Mouse (Mus musculus): ENCODE results near the gene Brd4. TPM values are rescaled to one million over a fixed set of nuclear protein-coding genes. Genes with fewer than 3 reads are reported as not detected.
"Not testable (repeated sequence)": the region's sequence is repeated elsewhere in the genome, so short reads cannot be mapped to it uniquely, and the experiment has no call there.

The Brd4 gene
- polyA plus RNA-seq, 2 experiments = 15.0 to 26.4 TPM

DNA sequence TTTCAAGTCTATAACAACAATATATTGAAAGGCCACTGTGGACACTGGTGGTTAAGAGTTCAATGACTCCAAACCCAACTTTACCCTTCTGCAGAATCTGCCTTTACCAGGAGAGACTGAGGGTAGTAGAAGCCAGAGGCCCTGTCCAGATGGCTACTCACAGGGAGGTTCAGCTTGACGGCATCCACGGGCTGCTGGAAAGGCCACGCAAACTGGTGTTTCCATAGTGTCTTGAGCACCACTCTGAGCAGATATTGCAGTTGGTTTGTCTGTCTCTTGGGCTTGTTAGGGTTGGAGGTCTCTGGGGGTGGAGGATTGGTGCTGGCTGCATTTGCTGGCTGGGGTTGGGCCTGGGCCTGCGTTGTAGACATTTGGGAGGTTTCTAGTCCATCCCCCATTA is 55.3 kb downstream of the Brd4 start:
- TF ChIP-seq EP300 (IDR thresholded peaks at IDR 0.05; ENCODE audit: low read depth) (no peak), CTCF (IDR thresholded peaks at IDR 0.05; ENCODE audit: low read depth) (no peak)
- ATAC-seq (ENCODE audit: insufficient read depth) = no peak

DNA sequence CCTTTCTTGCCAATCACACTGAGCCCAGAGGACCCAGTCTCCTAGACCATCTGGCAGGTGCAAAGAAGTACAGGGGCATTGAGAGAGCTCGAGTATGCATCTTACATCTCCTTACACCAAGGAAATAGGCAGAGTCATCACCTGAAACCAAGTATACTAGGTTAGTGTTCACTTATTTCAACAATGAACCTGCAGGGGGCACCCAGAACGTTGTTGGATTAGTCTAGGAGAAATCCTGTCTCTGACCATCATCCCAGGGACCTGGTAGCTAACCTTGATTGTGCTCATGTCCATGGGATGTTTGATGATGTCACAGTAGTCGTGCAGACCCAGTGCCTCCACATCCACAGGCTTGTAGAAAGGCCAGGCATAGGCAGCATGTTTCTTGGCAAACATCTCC is 63.6 kb downstream of the Brd4 start:
- no peaks in the 10 kb centered on the region for H3K27me3 ChIP-seq (ENCODE audit: control insufficient read depth, insufficient read depth, low read length)
- H3K9me3 ChIP-seq (ENCODE audit: control insufficient read depth, low read length) = no peaks in the 10 kb centered on the region
- peaks cover 70% of the 10 kb centered on the region for H3K36me3 ChIP-seq (replicated peaks; ENCODE audit: control insufficient read depth, insufficient read depth, low read depth)
- no peaks in the 10 kb centered on the region for H3K4me1 ChIP-seq (replicated peaks; ENCODE audit: control insufficient read depth in 2 of 2, insufficient read depth in 2 of 2, low read length in 1 of 2)
- DNase-seq (ENCODE audit: low read depth in 3 of 3, low spot score in 3 of 3) = no peak
- 65% methylated on average over 3 of the region's 3 CpGs for whole genome bisulfite sequencing (ENCODE audit: insufficient replicate concordance)
- H3K27ac ChIP-seq = no peak overlapping the region
- no peak for ATAC-seq (ENCODE audit: insufficient read depth)
- TF ChIP-seq EP300 (IDR thresholded peaks at IDR 0.05; ENCODE audit: low read depth) (no peak), CTCF (IDR thresholded peaks at IDR 0.05; ENCODE audit: low read depth) (no peak)
- H3K9ac ChIP-seq (replicated peaks) = no peak overlapping the region
- no peak overlapping the region for H3K4me2 ChIP-seq (ENCODE audit: low read depth)
- H3K4me3 ChIP-seq (ENCODE audit: insufficient read depth in 1 of 2, low read depth in 2 of 2, low read length in 2 of 2) = no peak overlapping the region

More for the DNA sequence above, 55.3 kb downstream of the Brd4 start:
- H3K4me2 ChIP-seq (ENCODE audit: low read depth) = no peak overlapping the region
- no peaks in the 10 kb centered on the region for H3K27me3 ChIP-seq (ENCODE audit: control insufficient read depth, insufficient read depth, low read length)
- no peaks in the 10 kb centered on the region for H3K9me3 ChIP-seq (ENCODE audit: control insufficient read depth, low read length)
- no peak overlapping the region for H3K9ac ChIP-seq (replicated peaks)
- no peak overlapping the region for H3K27ac ChIP-seq
- peaks cover 33% of the 10 kb centered on the region for H3K36me3 ChIP-seq (replicated peaks; ENCODE audit: control insufficient read depth, insufficient read depth, low read depth)
- WGBS (ENCODE audit: insufficient replicate concordance) = 98% methylated on average over 4 of the region's 4 CpGs
- no peak for DNase-seq (ENCODE audit: low read depth in 3 of 3, low spot score in 3 of 3)
- H3K4me1 ChIP-seq (replicated peaks; ENCODE audit: control insufficient read depth in 2 of 2, insufficient read depth in 2 of 2, low read length in 1 of 2) = no peaks in the 10 kb centered on the region
- no peak overlapping the region for H3K4me3 ChIP-seq (ENCODE audit: insufficient read depth in 1 of 2, low read depth in 2 of 2, low read length in 2 of 2)

DNA sequence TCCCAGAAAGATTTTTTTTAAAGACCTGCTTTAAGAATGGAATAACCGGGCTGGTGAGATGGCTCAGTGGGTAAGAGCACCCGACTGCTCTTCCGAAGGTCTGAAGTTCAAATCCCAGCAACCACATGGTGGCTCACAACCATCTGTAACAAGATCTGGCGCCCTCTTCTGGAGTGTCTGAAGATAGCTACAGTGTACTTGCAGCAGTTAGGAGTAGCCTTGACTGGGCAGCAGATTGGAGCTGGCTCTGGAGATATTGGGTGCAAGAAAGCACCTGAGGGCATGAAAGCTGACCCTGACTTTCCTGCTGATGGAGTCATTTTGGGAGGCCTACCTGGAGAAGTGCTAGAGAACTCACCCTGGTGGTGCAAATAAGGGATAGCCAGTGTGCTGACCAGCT is 68.9 kb downstream of the Brd4 start:
- not testable (repeated sequence) for H3K4me1 ChIP-seq (replicated peaks; ENCODE audit: control insufficient read depth in 2 of 2, insufficient read depth in 2 of 2, low read length in 1 of 2); H3K4me3 ChIP-seq (ENCODE audit: insufficient read depth in 1 of 2, low read depth in 2 of 2, low read length in 2 of 2); H3K4me2 ChIP-seq (ENCODE audit: low read depth); DNase-seq (ENCODE audit: low read depth in 3 of 3, low spot score in 3 of 3); H3K27me3 ChIP-seq (ENCODE audit: control insufficient read depth, insufficient read depth, low read length); H3K27ac ChIP-seq; H3K9ac ChIP-seq (replicated peaks); H3K9me3 ChIP-seq (ENCODE audit: control insufficient read depth, low read length)
- peak; percentile 23; the same call in 1 of the 2 replicates for ATAC-seq (ENCODE audit: insufficient read depth)
- peaks cover 72% of the 10 kb centered on the region for H3K36me3 ChIP-seq (replicated peaks; ENCODE audit: control insufficient read depth, insufficient read depth, low read depth)
- peak; percentile 57 for TF ChIP-seq CTCF (IDR thresholded peaks at IDR 0.05; ENCODE audit: low read depth)
- WGBS (ENCODE audit: insufficient replicate concordance) = 74% methylated on average over 4 of the region's 4 CpGs

DNA sequence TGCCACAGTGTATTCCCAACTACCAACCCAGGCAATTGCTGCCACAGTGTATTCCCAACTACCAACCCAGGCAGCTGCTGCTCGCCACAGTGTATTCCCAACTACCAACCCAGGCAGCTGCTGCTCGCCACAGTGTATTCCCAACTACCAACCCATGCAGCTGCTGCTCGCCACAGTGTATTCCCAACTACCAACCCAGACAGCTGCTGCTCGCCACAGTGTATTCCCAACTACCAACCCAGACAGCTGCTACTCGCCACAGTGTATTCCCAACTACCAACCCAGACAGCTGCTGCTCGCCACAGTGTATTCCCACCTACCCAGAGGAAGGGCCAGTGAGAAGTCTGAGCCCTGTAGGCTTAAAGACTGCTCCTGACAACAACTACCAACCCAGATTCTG is 73.0 kb downstream of the Brd4 start:
- H3K4me3 ChIP-seq (ENCODE audit: insufficient read depth in 1 of 2, low read depth in 2 of 2, low read length in 2 of 2); H3K27me3 ChIP-seq (ENCODE audit: control insufficient read depth, insufficient read depth, low read length); H3K9ac ChIP-seq (replicated peaks); DNase-seq (ENCODE audit: low read depth in 3 of 3, low spot score in 3 of 3); H3K27ac ChIP-seq; ATAC-seq (ENCODE audit: insufficient read depth); H3K9me3 ChIP-seq (ENCODE audit: control insufficient read depth, low read length); H3K4me2 ChIP-seq (ENCODE audit: low read depth); H3K4me1 ChIP-seq (replicated peaks; ENCODE audit: control insufficient read depth in 2 of 2, insufficient read depth in 2 of 2, low read length in 1 of 2): not testable (repeated sequence)
- H3K36me3 ChIP-seq (replicated peaks; ENCODE audit: control insufficient read depth, insufficient read depth, low read depth) = peaks cover 81% of the 10 kb centered on the region
- 94% methylated on average over 6 of the region's 6 CpGs for WGBS (ENCODE audit: insufficient replicate concordance)

DNA sequence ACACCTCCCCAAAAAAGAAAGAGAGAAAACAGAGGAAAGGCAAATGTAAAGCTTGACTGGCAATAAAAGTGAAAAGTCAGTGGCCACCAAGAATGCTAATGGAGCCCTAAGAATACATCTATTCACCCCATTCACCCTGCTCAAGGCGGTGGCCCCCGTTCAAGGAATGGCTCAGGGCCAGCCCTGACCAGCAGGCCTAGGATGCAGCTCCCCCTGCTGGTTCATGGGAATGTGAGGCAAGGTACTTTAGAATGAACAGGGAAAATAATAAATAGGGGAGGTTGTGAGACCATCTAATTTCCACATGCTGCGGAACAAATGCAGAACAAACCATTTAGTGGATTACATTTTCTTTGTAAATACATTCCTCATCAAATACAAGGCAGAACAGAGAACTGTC is 74.8 kb downstream of the Brd4 start:
- Histone ChIP-seq H3K36me3 (replicated peaks; ENCODE audit: control insufficient read depth, insufficient read depth, low read depth) (peaks cover 90% of the 10 kb centered on the region), H3K9ac (replicated peaks) (no peak overlapping the region), H3K27me3 (ENCODE audit: control insufficient read depth, insufficient read depth, low read length) (no peaks in the 10 kb centered on the region), H3K4me1 (replicated peaks; ENCODE audit: control insufficient read depth in 2 of 2, insufficient read depth in 2 of 2, low read length in 1 of 2) (no peaks in the 10 kb centered on the region), H3K9me3 (ENCODE audit: control insufficient read depth, low read length) (no peaks in the 10 kb centered on the region), H3K4me3 (ENCODE audit: insufficient read depth in 1 of 2, low read depth in 2 of 2, low read length in 2 of 2) (no peak overlapping the region), H3K27ac (no peak overlapping the region), H3K4me2 (ENCODE audit: low read depth) (no peak overlapping the region)
- no peak for TF ChIP-seq EP300 (IDR thresholded peaks at IDR 0.05; ENCODE audit: low read depth)
- peak; percentile 88 for TF ChIP-seq CTCF (IDR thresholded peaks at IDR 0.05; ENCODE audit: low read depth)
- WGBS (ENCODE audit: insufficient replicate concordance) = 74% methylated on average over 3 of the region's 3 CpGs
- no peak for ATAC-seq (ENCODE audit: insufficient read depth)
- peak in 1 of 3 experiments; percentile 24 for DNase-seq (ENCODE audit: low read depth in 3 of 3, low spot score in 3 of 3)
